Mouse (Mus musculus): Measurements from ENCODE around the gene Osgep.

Osgep gene

GRCm38 (mm10) chr14:50892541-50893459, 31.9 kb downstream of the Osgep start:
- in situ Hi-C loops (cut with MboI, MseI): loop anchor here (10.0 kb wide), 1 partner anchor 1168 kb away; no protein-coding TSS in a partner anchor

- in situ Hi-C loops (cut with MboI, MseI): loop anchor here (10.0 kb wide), 1 partner anchor 1167 kb away; no protein-coding TSS in a partner anchor
Measured at GRCm38 (mm10) chr14:50892091-50892490, 32.6 kb downstream of the Osgep start.

DNA sequence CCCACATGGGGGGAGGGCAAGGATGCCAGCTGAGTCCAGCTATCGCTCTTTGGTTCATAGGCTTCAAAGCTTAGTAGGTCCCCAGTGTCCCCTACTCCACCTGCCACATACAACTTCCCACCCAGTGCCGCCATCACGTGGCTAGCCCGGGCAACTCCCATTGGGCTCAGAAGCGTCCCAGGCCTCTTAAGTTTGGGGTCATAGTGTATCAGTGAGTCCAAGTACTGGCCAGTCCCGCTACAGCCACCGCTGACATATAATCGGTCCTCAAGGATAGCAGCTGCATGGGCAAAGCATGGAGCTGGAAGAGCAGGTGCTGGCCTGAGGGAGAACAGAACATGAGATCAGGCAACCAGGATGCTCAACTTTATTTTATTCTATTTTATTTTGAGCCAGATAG, 33.1 kb downstream of the Osgep start:
- in situ Hi-C loops (cut with MboI, MseI): loop anchor here (10.0 kb wide), 1 partner anchor 1167 kb away; no protein-coding TSS in a partner anchor

GRCm38 (mm10) chr14:50876236-50876950, 48.3 kb downstream of the Osgep start:
- in situ Hi-C loops (cut with MboI, MseI): no loop called here

GRCm38 (mm10) chr14:50875591-50876230, 49.0 kb downstream of the Osgep start:
- in situ Hi-C loops (cut with MboI, MseI): no loop called here

DNA sequence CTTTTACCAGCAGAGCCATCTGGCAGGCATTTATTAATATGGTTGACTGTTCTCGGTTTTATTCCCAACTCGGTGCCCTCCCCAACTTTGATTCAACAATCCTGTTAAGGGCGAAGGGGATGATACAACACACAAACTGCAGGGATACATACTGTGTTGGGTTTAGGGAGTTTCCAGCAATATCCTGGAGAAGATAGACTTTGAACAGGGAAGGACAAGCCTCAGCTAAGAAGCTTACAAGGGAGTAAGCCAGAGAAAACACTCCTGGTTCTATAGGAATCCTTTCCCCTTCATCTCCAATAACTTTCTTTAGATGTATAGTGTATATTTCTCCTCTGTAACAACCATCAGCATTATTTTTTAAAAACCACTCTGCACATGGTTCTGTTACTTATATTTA, 49.5 kb downstream of the Osgep start:
- in situ Hi-C loops (cut with MboI, MseI): no loop called here

DNA sequence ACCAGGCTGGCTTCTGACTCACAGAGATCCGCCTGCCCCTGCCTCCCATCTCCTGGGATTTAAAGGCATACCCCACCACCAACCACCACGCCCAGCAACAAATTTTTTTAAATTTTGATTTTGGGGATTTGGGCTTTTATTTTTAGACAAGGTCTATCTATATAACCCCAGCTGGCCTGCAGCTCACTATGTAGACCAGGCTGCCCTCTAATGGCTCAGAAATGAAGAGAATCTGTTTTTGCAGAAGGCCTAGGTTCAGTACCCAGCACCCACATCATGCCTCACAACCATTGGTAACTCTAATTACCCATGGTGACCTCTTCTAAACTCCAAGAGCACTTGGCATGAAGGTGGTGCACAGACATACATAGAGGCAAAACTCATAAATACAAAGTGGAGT, 53.4 kb downstream of the Osgep start:
- in situ Hi-C loops (cut with MboI, MseI): loop anchor here (5.0 kb wide), 1 partner anchor 56 kb away; no protein-coding TSS in a partner anchor

DNA sequence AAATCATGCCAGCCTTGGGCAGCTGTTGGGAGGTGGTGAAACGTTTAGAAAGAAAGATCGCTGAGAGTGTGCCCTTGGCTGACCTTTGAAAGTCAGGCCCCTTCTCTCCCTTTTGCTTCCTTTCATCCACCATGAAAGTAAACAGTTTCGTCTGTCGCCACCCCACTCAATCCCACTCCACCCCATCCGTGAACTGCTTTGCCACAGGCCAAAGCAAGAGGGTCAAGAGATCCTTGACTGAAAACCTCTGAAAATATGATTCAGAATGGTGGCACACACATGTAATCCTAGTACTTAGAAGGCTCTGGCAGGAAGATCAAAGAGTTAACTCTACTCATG, 53.9 kb downstream of the Osgep start:
- in situ Hi-C loops (cut with MboI, MseI): loop anchor here (5.0 kb wide), 1 partner anchor 57 kb away; no protein-coding TSS in a partner anchor

DNA sequence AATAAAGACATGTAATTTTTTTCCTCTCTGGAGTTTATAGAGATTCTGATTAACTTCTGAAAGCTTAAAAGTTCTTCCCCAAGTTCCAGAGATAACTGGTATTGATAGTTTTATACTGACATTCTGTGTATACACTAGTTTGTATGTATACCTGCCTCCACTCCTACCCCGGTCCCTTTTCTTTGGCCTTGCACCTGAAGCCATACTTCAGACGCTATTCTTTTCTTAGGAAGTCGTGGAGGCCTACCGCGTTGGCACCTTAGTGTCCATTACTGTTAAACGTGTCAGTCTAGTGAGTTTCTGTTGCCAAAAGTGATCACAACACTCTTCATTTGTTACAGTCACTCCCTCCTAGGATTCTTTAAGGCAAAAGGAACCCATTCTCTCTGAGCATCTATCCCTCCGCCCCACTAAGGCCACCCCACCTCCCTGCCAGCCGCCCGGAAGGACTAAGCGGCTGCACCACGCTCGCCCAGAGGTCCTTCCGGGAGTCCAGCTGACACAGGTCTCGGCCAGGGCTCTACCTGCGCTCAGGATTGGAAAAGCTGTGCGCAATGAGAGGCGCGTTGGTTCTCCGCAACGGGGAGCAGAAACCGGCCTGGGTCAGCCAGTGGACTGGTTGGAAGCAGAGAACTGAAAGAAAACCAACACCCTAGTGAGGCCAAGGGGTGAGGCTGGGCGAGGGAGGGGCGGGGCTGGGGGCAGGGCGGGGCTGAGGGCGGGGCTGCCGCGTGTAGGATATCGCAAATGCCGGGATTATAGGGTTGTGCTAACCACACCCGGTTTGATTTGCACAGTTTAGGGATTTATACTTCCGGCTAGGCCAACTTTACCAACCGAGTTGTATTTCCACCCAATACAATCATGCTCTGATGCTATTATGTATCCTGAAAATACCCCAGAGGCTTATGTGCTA, 54.5 kb downstream of the Osgep start, which contains the start of gene Tep1:
Gene Tep1 (minus strand): TSS at position 672 of the 916 bp plus-strand sequence.
- in situ Hi-C loops (cut with MboI, MseI): loop anchor here (5.0 kb wide), 2 partner anchors 53 to 57 kb away; no protein-coding TSS in a partner anchor

- in situ Hi-C loops (cut with MboI, MseI): loop anchor here (5.0 kb wide), 1 partner anchor 51 kb away; no protein-coding TSS in a partner anchor
Measured at GRCm38 (mm10) chr14:50868656-50869055, 56.0 kb downstream of the Osgep start.

DNA sequence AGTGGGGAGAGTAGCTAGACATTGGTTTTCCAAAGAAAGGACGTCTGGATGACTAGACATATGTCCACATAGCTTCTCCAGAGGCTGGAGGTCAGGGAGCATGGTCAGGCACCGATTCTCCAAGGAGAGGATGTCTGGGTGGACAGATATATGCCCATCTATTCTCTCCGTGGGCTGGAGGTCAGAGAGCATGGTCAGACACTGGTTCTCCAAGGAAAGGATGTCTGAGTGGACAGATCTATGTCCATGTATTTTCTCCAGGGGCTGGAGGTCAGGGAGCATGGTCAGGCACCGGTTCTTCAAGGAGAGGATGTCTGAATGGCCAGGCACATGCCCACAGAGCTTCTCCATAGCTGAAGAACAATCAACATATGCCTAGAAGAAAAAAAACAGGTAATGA, 56.5 kb downstream of the Osgep start:
- in situ Hi-C loops (cut with MboI, MseI): loop anchor here (5.0 kb wide), 1 partner anchor 51 kb away; no protein-coding TSS in a partner anchor

- in situ Hi-C loops (cut with MboI, MseI): loop anchor here (5.0 kb wide), 1 partner anchor 50 kb away; no protein-coding TSS in a partner anchor
Measured at GRCm38 (mm10) chr14:50866966-50867365, 57.7 kb downstream of the Osgep start.

GRCm38 (mm10) chr14:50865005-50865404, 59.7 kb downstream of the Osgep start:
- in situ Hi-C loops (cut with MboI, MseI): loop anchor here (5.0 kb wide), 1 partner anchor 48 kb away; no protein-coding TSS in a partner anchor

DNA sequence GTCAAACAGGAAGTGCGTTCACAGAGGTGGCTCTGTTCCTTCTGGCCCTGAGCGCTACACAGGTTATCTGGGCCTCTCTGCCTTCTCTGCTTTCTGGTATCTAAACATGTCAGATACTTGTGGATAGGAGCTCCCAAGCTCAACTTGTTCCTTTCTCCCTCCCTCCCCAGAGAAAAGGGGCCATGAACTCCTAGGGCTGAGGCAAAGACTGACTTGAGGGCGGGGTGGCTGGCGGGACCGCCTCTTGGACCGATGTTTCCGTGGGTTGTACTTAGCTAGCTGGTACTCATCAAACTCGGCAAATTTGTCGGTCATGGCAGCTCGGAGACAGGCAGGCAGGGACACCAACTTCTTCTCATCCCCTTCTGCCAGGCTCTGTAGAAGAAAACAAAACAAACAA, 62.1 kb downstream of the Osgep start:
- in situ Hi-C loops (cut with MboI, MseI): no loop called here
